Mouse (Mus musculus) forelimb bud, embryonic 11.5 days (tissue): Measurements from ENCODE around the gene Cyb5d1.

Experiments used
- DNase-seq: peaks from one replicate; pipeline ENCODE4 v3.0.0-alpha.2; 2012; ENCODE audit warnings: low read depth, low spot score

Gene Cyb5d1

GRCm38 (mm10) chr11:69379600-69379999, 15.8 kb downstream of the Cyb5d1 start:
- DNase-seq = no peak

- DNase-seq = no peak
Observed at GRCm38 (mm10) chr11:69377766-69378165, 17.7 kb downstream of the Cyb5d1 start.

- DNase-seq = no peak
Observed at GRCm38 (mm10) chr11:69375646-69376045, 19.8 kb downstream of the Cyb5d1 start.

GRCm38 (mm10) chr11:69373223-69373965, 22.0 kb downstream of the Cyb5d1 start:
- DNase-seq = no peak

- DNase-seq = no peak
Observed at GRCm38 (mm10) chr11:69372780-69373170, 22.7 kb downstream of the Cyb5d1 start.

GRCm38 (mm10) chr11:69372056-69372779, 23.2 kb downstream of the Cyb5d1 start:
- no peak for DNase-seq

- DNase-seq = no peak
Observed at GRCm38 (mm10) chr11:69371601-69372000, 23.8 kb downstream of the Cyb5d1 start.

- DNase-seq = no peak
Observed at GRCm38 (mm10) chr11:69370817-69371215, 24.6 kb downstream of the Cyb5d1 start.

- DNase-seq = no peak
Observed at GRCm38 (mm10) chr11:69369990-69370816, 25.2 kb downstream of the Cyb5d1 start.

- DNase-seq = no peak
Observed at GRCm38 (mm10) chr11:69369215-69369989, 26.0 kb downstream of the Cyb5d1 start, which contains the start of gene Chd3. TSS of gene Chd3 (minus strand) at chr11:69369406.

- no peak for DNase-seq
Observed at GRCm38 (mm10) chr11:69368356-69369214, 26.8 kb downstream of the Cyb5d1 start.

- DNase-seq = no peak
Observed at GRCm38 (mm10) chr11:69367616-69368355, 27.6 kb downstream of the Cyb5d1 start.

GRCm38 (mm10) chr11:69366855-69367615, 28.4 kb downstream of the Cyb5d1 start:
- no peak for DNase-seq

GRCm38 (mm10) chr11:69366157-69366854, 29.1 kb downstream of the Cyb5d1 start:
- peak; percentile 94 for DNase-seq

- DNase-seq = no peak
Observed at GRCm38 (mm10) chr11:69365722-69366121, 29.7 kb downstream of the Cyb5d1 start.

GRCm38 (mm10) chr11:69364910-69365309, 30.5 kb downstream of the Cyb5d1 start:
- DNase-seq = no peak

GRCm38 (mm10) chr11:69364376-69364775, 31.1 kb downstream of the Cyb5d1 start:
- no peak for DNase-seq

GRCm38 (mm10) chr11:69362479-69362878, 33.0 kb downstream of the Cyb5d1 start:
- DNase-seq = no peak
